Mouse (Mus musculus) testis, adult 2 months (tissue): ENCODE results near the gene D11Wsu47e.
"Not testable (repeated sequence)": the region's sequence is repeated elsewhere in the genome, so short reads cannot be mapped to it uniquely, and the experiment has no call there.

Experiments
- CTCF ChIP-seq: fragments of 200-500 bp; IDR thresholded peaks from 2 replicates; pipeline ENCODE4 v1.5.1; 2012; ENCODE audit warnings: low read depth, mild to moderate bottlenecking, inconsistent platforms, low read length, moderate library complexity; ENCODE audit not compliant: control insufficient read depth, insufficient read depth, insufficient replicate concordance
- POLR2A ChIP-seq: fragments of 200-500 bp; IDR thresholded peaks from 2 replicates; pipeline ENCODE4 v1.6.1; 2012; ENCODE audit warnings: low read depth, mild to moderate bottlenecking, inconsistent platforms, low read length, moderate library complexity; ENCODE audit not compliant: control insufficient read depth

- not testable (repeated sequence) for TF ChIP-seq CTCF, POLR2A
Measured at GRCm38 (mm10) chr11:113660213-113660612, 24.0 kb upstream of the D11Wsu47e start.
